Mouse (Mus musculus) thymus, adult 2 months (tissue): ENCODE measurements at regions not wholly inside any gene's neighbourhood (a gene's known extent, or its start where the extent isn't known, plus 50 kb on each side); places are given as distances from the start of the nearest gene placed in this dataset.

Source experiments
- CTCF ChIP-seq: fragments of 200-500 bp; IDR thresholded peaks from 2 replicates; pipeline ENCODE4 v1.5.1; 2012; ENCODE audit warnings: mild to moderate bottlenecking, control low read depth, low read length, moderate library complexity, borderline replicate concordance; ENCODE audit not compliant: control insufficient read depth, poor library complexity, insufficient read depth; ENCODE audit errors: extremely low read depth
- POLR2A ChIP-seq: fragments of 200-500 bp; IDR thresholded peaks from 2 replicates; pipeline ENCODE4 v1.6.1; 2012; ENCODE audit warnings: mild to moderate bottlenecking, low read length, control low read depth, moderate library complexity; ENCODE audit not compliant: control insufficient read depth, poor library complexity, insufficient read depth; ENCODE audit errors: extremely low read depth

- TF ChIP-seq CTCF (no peak), POLR2A (no peak)
These were observed 352.5 kb upstream of the Tnp1 start for GRCm38 (mm10) chr1:73368222-73368621.
